Mouse (Mus musculus): ENCODE data around the gene Fam84b.

GRCm38 (mm10) chr15:60892976-60893463 is 39.4 kb upstream of the Fam84b start:
- TF ChIP-seq POLR2A (IDR thresholded peaks at IDR 0.05; ENCODE audit: low read depth, low read length) (no peak), CTCF (IDR thresholded peaks at IDR 0.05; ENCODE audit: extremely low read depth, insufficient read length, insufficient replicate concordance, low read depth, low read length) (no peak)
